Mouse (Mus musculus): ENCODE data around the gene Togaram2. TPM values are rescaled to one million over a fixed set of nuclear protein-coding genes. Genes with fewer than 3 reads are reported as not detected.

Gene Togaram2
- total RNA-seq, 1 experiment = 0.09 TPM

DNA sequence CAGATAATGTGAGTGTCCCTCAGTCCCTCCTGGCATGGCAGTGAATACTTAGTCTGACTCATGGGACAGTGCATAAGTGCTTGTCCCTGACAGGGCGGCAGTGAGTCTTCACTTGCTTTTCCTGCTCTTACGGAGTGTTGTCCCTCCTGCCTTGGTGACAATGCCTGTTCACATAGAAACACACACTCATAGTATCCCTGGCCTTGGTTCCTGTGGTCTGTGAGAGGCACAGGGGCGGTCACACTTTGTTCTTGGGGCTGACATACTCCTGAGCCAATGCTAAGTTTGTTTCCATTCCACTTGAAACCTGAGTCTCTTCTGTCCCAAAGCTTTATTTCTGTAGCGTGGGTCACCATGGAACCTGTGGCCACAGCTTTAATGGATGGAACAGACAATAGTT lies 9.3 kb downstream of the Togaram2 start:
- Histone ChIP-seq H3K9ac (ENCODE audit: insufficient read depth, low read depth, low read length, poor library complexity, severe bottlenecking) (no peak overlapping the region), H3K4me3 (ENCODE audit: insufficient read depth in 1 of 2, low read depth in 1 of 2, low read length in 2 of 2, poor library complexity in 1 of 2, severe bottlenecking in 1 of 2) (no peak overlapping the region), H3K4me1 (ENCODE audit: control insufficient read depth in 2 of 2, insufficient read depth in 2 of 2, low read length in 2 of 2, poor library complexity in 1 of 2) (no peaks in the 10 kb centered on the region), H3K9me3 (ENCODE audit: control insufficient read depth, insufficient read depth, low read depth, low read length) (no peaks in the 10 kb centered on the region), H3K36me3 (ENCODE audit: control insufficient read depth, insufficient read depth, low read length, poor library complexity, severe bottlenecking) (no peaks in the 10 kb centered on the region), H3K27ac (ENCODE audit: insufficient read depth, low read depth, low read length, poor library complexity, severe bottlenecking) (no peak overlapping the region)
- in situ Hi-C loops (cut with MboI; ENCODE audit: low sequenced_read_pairs in 2 of 2, unreplicated experiment in 2 of 2) = loop anchor here in 1 of 2 experiments (25.0 kb wide), 1 partner anchor 180 kb away; no protein-coding TSS in a partner anchor
- no peak for DNase-seq (ENCODE audit: low read depth, low spot score)
- TF ChIP-seq ZNF384 (IDR thresholded peaks at IDR 0.05; ENCODE audit: low read depth, low read length) = no peak
- no peak for TF ChIP-seq CHD2 (IDR thresholded peaks at IDR 0.05; ENCODE audit: low read depth, low read length)
- no peak for TF ChIP-seq ZC3H11A (IDR thresholded peaks at IDR 0.05; ENCODE audit: borderline replicate concordance, low read depth, low read length)
- TF ChIP-seq HCFC1 (IDR thresholded peaks at IDR 0.05; ENCODE audit: borderline replicate concordance, insufficient read depth, low read length) = no peak
- TF ChIP-seq MAFK (IDR thresholded peaks at IDR 0.05; ENCODE audit: insufficient read depth, low read depth, low read length) = no peak

DNA sequence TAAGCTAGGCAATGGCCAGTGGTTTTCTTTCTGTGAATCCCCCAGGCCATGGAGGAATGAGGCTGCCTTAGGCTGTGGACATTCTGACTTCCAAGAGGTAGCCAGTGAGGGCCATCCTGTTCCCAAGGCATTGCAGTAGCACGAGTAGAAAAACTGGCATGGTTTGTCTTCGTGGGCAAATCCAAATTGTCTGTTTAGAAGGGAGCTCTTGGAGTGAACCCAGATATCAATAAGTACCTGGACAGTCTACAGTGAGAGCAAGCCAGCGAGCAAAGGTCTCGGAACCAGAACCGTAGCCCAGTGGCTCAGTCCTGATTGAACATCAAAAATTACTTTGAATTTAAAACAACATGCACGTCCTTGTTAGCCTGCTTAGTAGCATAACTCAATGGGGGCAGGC lies 10.2 kb downstream of the Togaram2 start:
- in situ Hi-C loops (cut with MboI; ENCODE audit: low sequenced_read_pairs in 2 of 2, unreplicated experiment in 2 of 2) = loop anchor here in 1 of 2 experiments (25.0 kb wide), 1 partner anchor 179 kb away; no protein-coding TSS in a partner anchor
- Histone ChIP-seq H3K4me1 (ENCODE audit: control insufficient read depth in 2 of 2, insufficient read depth in 2 of 2, low read length in 2 of 2, poor library complexity in 1 of 2) (no peaks in the 10 kb centered on the region), H3K9me3 (ENCODE audit: control insufficient read depth, insufficient read depth, low read depth, low read length) (no peaks in the 10 kb centered on the region), H3K36me3 (ENCODE audit: control insufficient read depth, insufficient read depth, low read length, poor library complexity, severe bottlenecking) (no peaks in the 10 kb centered on the region), H3K27ac (ENCODE audit: insufficient read depth, low read depth, low read length, poor library complexity, severe bottlenecking) (no peak overlapping the region), H3K4me3 (ENCODE audit: insufficient read depth in 1 of 2, low read depth in 1 of 2, low read length in 2 of 2, poor library complexity in 1 of 2, severe bottlenecking in 1 of 2) (no peak overlapping the region), H3K9ac (ENCODE audit: insufficient read depth, low read depth, low read length, poor library complexity, severe bottlenecking) (no peak overlapping the region)
- no peak for DNase-seq (ENCODE audit: low read depth, low spot score)
- TF ChIP-seq ZNF384 (IDR thresholded peaks at IDR 0.05; ENCODE audit: low read depth, low read length) (no peak), HCFC1 (IDR thresholded peaks at IDR 0.05; ENCODE audit: borderline replicate concordance, insufficient read depth, low read length) (no peak), ZC3H11A (IDR thresholded peaks at IDR 0.05; ENCODE audit: borderline replicate concordance, low read depth, low read length) (no peak), CHD2 (IDR thresholded peaks at IDR 0.05; ENCODE audit: low read depth, low read length) (no peak), MAFK (IDR thresholded peaks at IDR 0.05; ENCODE audit: insufficient read depth, low read depth, low read length) (no peak)

DNA sequence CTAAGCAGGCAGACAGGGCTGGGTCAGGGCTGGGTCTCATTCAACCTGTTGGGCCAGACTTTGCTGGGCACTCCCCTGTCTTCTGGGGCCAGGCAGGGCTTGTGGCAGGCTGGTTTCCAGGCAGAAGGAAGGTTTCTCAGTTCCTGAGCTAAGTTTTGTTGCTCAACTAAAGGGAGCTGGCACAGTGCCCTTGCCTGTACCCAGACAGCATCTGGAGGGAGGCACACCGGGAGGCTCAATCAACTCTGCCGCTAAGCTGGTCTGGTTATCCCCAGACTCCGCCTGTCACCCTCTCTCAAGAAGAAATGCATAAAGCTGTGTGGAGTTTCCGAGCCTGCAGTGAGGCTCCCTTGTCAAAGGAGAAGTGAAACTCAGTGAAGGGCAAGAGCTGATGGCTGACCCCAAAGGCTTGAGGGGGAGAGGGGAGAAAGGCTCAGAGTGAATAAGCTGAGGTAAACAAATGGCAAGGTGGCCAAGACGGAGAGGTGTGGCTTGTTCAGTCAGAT lies 11.1 kb downstream of the Togaram2 start:
- in situ Hi-C loops (cut with MboI; ENCODE audit: low sequenced_read_pairs in 2 of 2, unreplicated experiment in 2 of 2) = loop anchor here in 1 of 2 experiments (25.0 kb wide), 1 partner anchor 178 kb away; no protein-coding TSS in a partner anchor

DNA sequence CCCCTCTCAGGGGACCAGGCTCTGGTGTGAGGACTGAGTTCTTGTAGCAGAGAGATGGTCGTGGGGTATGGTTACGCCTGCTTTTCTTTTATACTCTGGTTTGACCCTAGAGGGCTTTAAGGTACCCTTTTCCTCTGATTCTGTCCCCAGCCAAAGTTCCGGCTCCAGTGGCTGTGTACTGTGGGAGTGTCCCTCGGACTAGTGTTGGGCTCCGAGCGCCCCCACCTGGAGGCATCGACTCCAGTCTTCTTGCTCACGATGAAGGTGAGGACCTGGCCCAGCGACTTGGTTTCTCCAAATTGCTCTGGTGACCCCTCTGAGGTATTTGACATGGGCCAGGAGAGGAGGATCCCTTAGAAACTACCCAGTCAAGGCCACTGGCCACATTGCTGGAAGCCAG lies 14.4 kb downstream of the Togaram2 start:
- Histone ChIP-seq H3K4me1 (ENCODE audit: control insufficient read depth in 2 of 2, insufficient read depth in 2 of 2, low read length in 2 of 2, poor library complexity in 1 of 2) (no peaks in the 10 kb centered on the region), H3K27ac (ENCODE audit: insufficient read depth, low read depth, low read length, poor library complexity, severe bottlenecking) (no peak overlapping the region), H3K9ac (ENCODE audit: insufficient read depth, low read depth, low read length, poor library complexity, severe bottlenecking) (no peak overlapping the region), H3K4me3 (ENCODE audit: insufficient read depth in 1 of 2, low read depth in 1 of 2, low read length in 2 of 2, poor library complexity in 1 of 2, severe bottlenecking in 1 of 2) (no peak overlapping the region), H3K36me3 (ENCODE audit: control insufficient read depth, insufficient read depth, low read length, poor library complexity, severe bottlenecking) (no peaks in the 10 kb centered on the region), H3K9me3 (ENCODE audit: control insufficient read depth, insufficient read depth, low read depth, low read length) (no peaks in the 10 kb centered on the region)
- TF ChIP-seq HCFC1 (IDR thresholded peaks at IDR 0.05; ENCODE audit: borderline replicate concordance, insufficient read depth, low read length) (no peak), ZC3H11A (IDR thresholded peaks at IDR 0.05; ENCODE audit: borderline replicate concordance, low read depth, low read length) (no peak), ZNF384 (IDR thresholded peaks at IDR 0.05; ENCODE audit: low read depth, low read length) (no peak), CHD2 (IDR thresholded peaks at IDR 0.05; ENCODE audit: low read depth, low read length) (no peak), MAFK (IDR thresholded peaks at IDR 0.05; ENCODE audit: insufficient read depth, low read depth, low read length) (no peak)
- DNase-seq (ENCODE audit: low read depth, low spot score) = no peak
- in situ Hi-C loops (cut with MboI; ENCODE audit: low sequenced_read_pairs in 2 of 2, unreplicated experiment in 2 of 2) = loop anchor here in 1 of 2 experiments (25.0 kb wide), 1 partner anchor 175 kb away; no protein-coding TSS in a partner anchor

More for the DNA sequence above, 11.1 kb downstream of the Togaram2 start:
- Histone ChIP-seq H3K36me3 (ENCODE audit: control insufficient read depth, insufficient read depth, low read length, poor library complexity, severe bottlenecking) (no peaks in the 10 kb centered on the region), H3K4me3 (ENCODE audit: insufficient read depth in 1 of 2, low read depth in 1 of 2, low read length in 2 of 2, poor library complexity in 1 of 2, severe bottlenecking in 1 of 2) (no peak overlapping the region), H3K4me1 (ENCODE audit: control insufficient read depth in 2 of 2, insufficient read depth in 2 of 2, low read length in 2 of 2, poor library complexity in 1 of 2) (no peaks in the 10 kb centered on the region), H3K9me3 (ENCODE audit: control insufficient read depth, insufficient read depth, low read depth, low read length) (no peaks in the 10 kb centered on the region), H3K27ac (ENCODE audit: insufficient read depth, low read depth, low read length, poor library complexity, severe bottlenecking) (no peak overlapping the region), H3K9ac (ENCODE audit: insufficient read depth, low read depth, low read length, poor library complexity, severe bottlenecking) (no peak overlapping the region)
- TF ChIP-seq ZC3H11A (IDR thresholded peaks at IDR 0.05; ENCODE audit: borderline replicate concordance, low read depth, low read length) = no peak
- TF ChIP-seq HCFC1 (IDR thresholded peaks at IDR 0.05; ENCODE audit: borderline replicate concordance, insufficient read depth, low read length) = no peak
- no peak for TF ChIP-seq CHD2 (IDR thresholded peaks at IDR 0.05; ENCODE audit: low read depth, low read length)
- TF ChIP-seq MAFK (IDR thresholded peaks at IDR 0.05; ENCODE audit: insufficient read depth, low read depth, low read length) = no peak
- no peak for TF ChIP-seq ZNF384 (IDR thresholded peaks at IDR 0.05; ENCODE audit: low read depth, low read length)
- DNase-seq (ENCODE audit: low read depth, low spot score) = no peak
